Mouse (Mus musculus): Measurements from ENCODE around the gene Nabp2. TPM values are rescaled to one million over a fixed set of nuclear protein-coding genes. Genes with fewer than 3 reads are reported as not detected.

The Nabp2 gene
- polyA plus RNA-seq, 1 experiment from 2014 or later, result 101 TPM

GRCm38 (mm10) chr10:128435186-128435823, 24.0 kb upstream of the Nabp2 start:
- Histone ChIP-seq H3K27me3 (replicated peaks; ENCODE audit: control insufficient read depth, insufficient read depth, low read length) (no peaks in the 10 kb centered on the region), H3K36me3 (ENCODE audit: control insufficient read depth, insufficient read depth, low read length) (peaks cover 48% of the 10 kb centered on the region), H3K4me1 (replicated peaks; ENCODE audit: control insufficient read depth, insufficient read depth, low read length) (no peaks in the 10 kb centered on the region), H3K9me3 (ENCODE audit: control insufficient read depth, low read length) (no peaks in the 10 kb centered on the region), H3K4me2 (no peak overlapping the region), H3K9ac (ENCODE audit: low read depth, low read length) (no peak overlapping the region), H3K27ac (ENCODE audit: low read depth, low read length) (no peak overlapping the region), H3K4me3 (ENCODE audit: low read depth, low read length) (no peak overlapping the region)
- WGBS, result 90% methylated on average over 17 of the region's 17 CpGs
- DNase-seq (ENCODE audit: low spot score) (no peak), ATAC-seq (replicated peaks; ENCODE audit: low FRiP score) (no peak)

- Histone ChIP-seq H3K4me2 (no peak overlapping the region), H3K9me3 (ENCODE audit: control insufficient read depth, low read length) (no peaks in the 10 kb centered on the region), H3K27me3 (replicated peaks; ENCODE audit: control insufficient read depth, insufficient read depth, low read length) (no peaks in the 10 kb centered on the region), H3K27ac (ENCODE audit: low read depth, low read length) (no peak overlapping the region), H3K9ac (ENCODE audit: low read depth, low read length) (no peak overlapping the region), H3K4me3 (ENCODE audit: low read depth, low read length) (no peak overlapping the region), H3K36me3 (ENCODE audit: control insufficient read depth, insufficient read depth, low read length) (peaks cover 48% of the 10 kb centered on the region), H3K4me1 (replicated peaks; ENCODE audit: control insufficient read depth, insufficient read depth, low read length) (no peaks in the 10 kb centered on the region)
- ATAC-seq (replicated peaks; ENCODE audit: low FRiP score) (no peak), DNase-seq (ENCODE audit: low spot score) (no peak)
- WGBS, result 80% methylated on average over 10 of the region's 10 CpGs
Observed at GRCm38 (mm10) chr10:128434681-128435080, 23.4 kb upstream of the Nabp2 start.

GRCm38 (mm10) chr10:128433417-128433816, 22.1 kb upstream of the Nabp2 start:
- H3K27ac ChIP-seq (ENCODE audit: low read depth, low read length), result no peak overlapping the region
- DNase-seq (ENCODE audit: low spot score), result no peak
- WGBS, result 96% methylated on average over 2 of the region's 2 CpGs
- no peaks in the 10 kb centered on the region for H3K27me3 ChIP-seq (replicated peaks; ENCODE audit: control insufficient read depth, insufficient read depth, low read length)
- H3K36me3 ChIP-seq (ENCODE audit: control insufficient read depth, insufficient read depth, low read length), result peaks cover 48% of the 10 kb centered on the region
- no peak for ATAC-seq (replicated peaks; ENCODE audit: low FRiP score)
- no peak overlapping the region for H3K4me2 ChIP-seq
- no peaks in the 10 kb centered on the region for H3K9me3 ChIP-seq (ENCODE audit: control insufficient read depth, low read length)
- no peak overlapping the region for H3K4me3 ChIP-seq (ENCODE audit: low read depth, low read length)
- H3K9ac ChIP-seq (ENCODE audit: low read depth, low read length), result no peak overlapping the region
- H3K4me1 ChIP-seq (replicated peaks; ENCODE audit: control insufficient read depth, insufficient read depth, low read length), result no peaks in the 10 kb centered on the region

GRCm38 (mm10) chr10:128429454-128429853, 18.2 kb upstream of the Nabp2 start:
- no peak overlapping the region for H3K27ac ChIP-seq (ENCODE audit: low read depth, low read length)
- no peak for ATAC-seq (replicated peaks; ENCODE audit: low FRiP score)
- H3K9me3 ChIP-seq (ENCODE audit: control insufficient read depth, low read length), result no peaks in the 10 kb centered on the region
- H3K4me2 ChIP-seq, result no peak overlapping the region
- H3K4me1 ChIP-seq (replicated peaks; ENCODE audit: control insufficient read depth, insufficient read depth, low read length), result 0 out of 2 replicates have a peak, but pooled peaks cover 7% of the 10 kb centered on the region
- no peaks in the 10 kb centered on the region for H3K27me3 ChIP-seq (replicated peaks; ENCODE audit: control insufficient read depth, insufficient read depth, low read length)
- 78% methylated on average over 4 of the region's 4 CpGs for WGBS
- H3K9ac ChIP-seq (ENCODE audit: low read depth, low read length), result no peak overlapping the region
- H3K4me3 ChIP-seq (ENCODE audit: low read depth, low read length), result no peak overlapping the region
- H3K36me3 ChIP-seq (ENCODE audit: control insufficient read depth, insufficient read depth, low read length), result peaks cover 21% of the 10 kb centered on the region
- DNase-seq (ENCODE audit: low spot score), result no peak

GRCm38 (mm10) chr10:128429052-128429451, 17.8 kb upstream of the Nabp2 start:
- H3K9ac ChIP-seq (ENCODE audit: low read depth, low read length), result no peak overlapping the region
- DNase-seq (ENCODE audit: low spot score) (no peak), ATAC-seq (replicated peaks; ENCODE audit: low FRiP score) (no peak)
- no peak overlapping the region for H3K27ac ChIP-seq (ENCODE audit: low read depth, low read length)
- H3K4me2 ChIP-seq, result no peak overlapping the region
- peaks cover 21% of the 10 kb centered on the region for H3K36me3 ChIP-seq (ENCODE audit: control insufficient read depth, insufficient read depth, low read length)
- H3K4me1 ChIP-seq (replicated peaks; ENCODE audit: control insufficient read depth, insufficient read depth, low read length), result 0 out of 2 replicates have a peak, but pooled peaks cover 7% of the 10 kb centered on the region
- H3K9me3 ChIP-seq (ENCODE audit: control insufficient read depth, low read length), result no peaks in the 10 kb centered on the region
- 91% methylated on average over 5 of the region's 5 CpGs for WGBS
- no peak overlapping the region for H3K4me3 ChIP-seq (ENCODE audit: low read depth, low read length)
- H3K27me3 ChIP-seq (replicated peaks; ENCODE audit: control insufficient read depth, insufficient read depth, low read length), result no peaks in the 10 kb centered on the region

GRCm38 (mm10) chr10:128425260-128425659, 14.0 kb upstream of the Nabp2 start:
- H3K4me1 ChIP-seq (replicated peaks; ENCODE audit: control insufficient read depth, insufficient read depth, low read length), result 0 out of 2 replicates have a peak, but pooled peaks cover 7% of the 10 kb centered on the region
- H3K27me3 ChIP-seq (replicated peaks; ENCODE audit: control insufficient read depth, insufficient read depth, low read length), result no peaks in the 10 kb centered on the region
- H3K9ac ChIP-seq (ENCODE audit: low read depth, low read length), result no peak overlapping the region
- peaks cover 20% of the 10 kb centered on the region for H3K36me3 ChIP-seq (ENCODE audit: control insufficient read depth, insufficient read depth, low read length)
- H3K27ac ChIP-seq (ENCODE audit: low read depth, low read length), result peak overlapping the region; percentile 7; the same call in 1 of the 2 replicates
- DNase-seq (ENCODE audit: low spot score) (no peak), ATAC-seq (replicated peaks; ENCODE audit: low FRiP score) (no peak)
- 87% methylated on average over 3 of the region's 3 CpGs for WGBS
- H3K4me3 ChIP-seq (ENCODE audit: low read depth, low read length), result no peak overlapping the region
- H3K9me3 ChIP-seq (ENCODE audit: control insufficient read depth, low read length), result no peaks in the 10 kb centered on the region
- no peak overlapping the region for H3K4me2 ChIP-seq

- H3K9me3 ChIP-seq (ENCODE audit: control insufficient read depth, low read length), result no peaks in the 10 kb centered on the region
- H3K27me3 ChIP-seq (replicated peaks; ENCODE audit: control insufficient read depth, insufficient read depth, low read length), result no peaks in the 10 kb centered on the region
- no peak overlapping the region for H3K9ac ChIP-seq (ENCODE audit: low read depth, low read length)
- WGBS, result 31% methylated on average over 7 of the region's 7 CpGs
- DNase-seq (ENCODE audit: low spot score), result no peak
- H3K4me1 ChIP-seq (replicated peaks; ENCODE audit: control insufficient read depth, insufficient read depth, low read length), result 0 out of 2 replicates have a peak, but pooled peaks cover 7% of the 10 kb centered on the region
- no peak overlapping the region for H3K27ac ChIP-seq (ENCODE audit: low read depth, low read length)
- H3K4me3 ChIP-seq (ENCODE audit: low read depth, low read length), result no peak overlapping the region
- ATAC-seq (replicated peaks; ENCODE audit: low FRiP score), result peak; percentile 56
- peak overlapping the region; percentile 26; the same call in 1 of the 2 replicates for H3K4me2 ChIP-seq
- peaks cover 17% of the 10 kb centered on the region for H3K36me3 ChIP-seq (ENCODE audit: control insufficient read depth, insufficient read depth, low read length)
Observed at GRCm38 (mm10) chr10:128424604-128425003, 13.3 kb upstream of the Nabp2 start.

GRCm38 (mm10) chr10:128422426-128422825, 11.1 kb upstream of the Nabp2 start:
- 81% methylated on average over 5 of the region's 5 CpGs for WGBS
- 0 out of 2 replicates have a peak, but pooled peaks cover 7% of the 10 kb centered on the region for H3K4me1 ChIP-seq (replicated peaks; ENCODE audit: control insufficient read depth, insufficient read depth, low read length)
- no peaks in the 10 kb centered on the region for H3K27me3 ChIP-seq (replicated peaks; ENCODE audit: control insufficient read depth, insufficient read depth, low read length)
- ATAC-seq (replicated peaks; ENCODE audit: low FRiP score) (no peak), DNase-seq (ENCODE audit: low spot score) (no peak)
- H3K4me2 ChIP-seq, result no peak overlapping the region
- no peak overlapping the region for H3K9ac ChIP-seq (ENCODE audit: low read depth, low read length)
- H3K4me3 ChIP-seq (ENCODE audit: low read depth, low read length), result no peak overlapping the region
- peaks cover 8% of the 10 kb centered on the region; the same call in 1 of the 2 replicates for H3K36me3 ChIP-seq (ENCODE audit: control insufficient read depth, insufficient read depth, low read length)
- H3K27ac ChIP-seq (ENCODE audit: low read depth, low read length), result no peak overlapping the region
- no peaks in the 10 kb centered on the region for H3K9me3 ChIP-seq (ENCODE audit: control insufficient read depth, low read length)

- no peak overlapping the region for H3K9ac ChIP-seq (ENCODE audit: low read depth, low read length)
- DNase-seq (ENCODE audit: low spot score) (no peak), ATAC-seq (replicated peaks; ENCODE audit: low FRiP score) (no peak)
- no peak overlapping the region for H3K4me2 ChIP-seq
- no peaks in the 10 kb centered on the region for H3K9me3 ChIP-seq (ENCODE audit: control insufficient read depth, low read length)
- no peaks in the 10 kb centered on the region for H3K27me3 ChIP-seq (replicated peaks; ENCODE audit: control insufficient read depth, insufficient read depth, low read length)
- H3K4me3 ChIP-seq (ENCODE audit: low read depth, low read length), result no peak overlapping the region
- 85% methylated on average over 5 of the region's 5 CpGs for WGBS
- no peak overlapping the region for H3K27ac ChIP-seq (ENCODE audit: low read depth, low read length)
- H3K36me3 ChIP-seq (ENCODE audit: control insufficient read depth, insufficient read depth, low read length), result peaks cover 15% of the 10 kb centered on the region; the same call in 1 of the 2 replicates
- peaks cover 26% of the 10 kb centered on the region for H3K4me1 ChIP-seq (replicated peaks; ENCODE audit: control insufficient read depth, insufficient read depth, low read length)
Observed at GRCm38 (mm10) chr10:128414848-128415247, 3.6 kb upstream of the Nabp2 start.
